Mouse (Mus musculus): ENCODE data around the gene Dchs1. TPM values are rescaled to one million over a fixed set of nuclear protein-coding genes. Genes with fewer than 3 reads are reported as not detected.
A peak's percentile ranks its signal among the peaks of the same experiment; 100 is the strongest.
"Not testable (repeated sequence)": the region's sequence is repeated elsewhere in the genome, so short reads cannot be mapped to it uniquely, and the experiment has no call there.

Gene Dchs1
- polyA plus RNA-seq, 1 experiment from 2014 or later, result 3.4 TPM

DNA sequence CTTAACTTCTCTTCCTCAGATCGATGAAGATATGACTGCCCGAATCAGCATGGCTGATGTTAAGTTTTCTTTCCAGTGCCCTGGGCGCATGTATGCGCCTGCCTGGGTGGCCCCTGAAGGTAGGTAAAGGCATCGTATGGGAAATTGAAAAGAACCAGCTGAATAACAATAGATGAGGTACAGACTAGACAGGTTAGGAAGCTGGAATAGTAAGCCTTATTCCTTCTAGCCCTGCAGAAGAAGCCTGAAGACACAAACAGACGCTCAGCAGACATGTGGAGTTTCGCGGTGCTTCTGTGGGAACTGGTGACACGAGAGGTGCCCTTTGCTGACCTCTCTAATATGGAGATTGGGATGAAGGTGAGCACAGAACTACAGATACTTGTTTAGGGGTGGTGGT lies 45.5 kb downstream of the Dchs1 start:
- no peak overlapping the region for H3K9ac ChIP-seq
- ATAC-seq (replicated peaks; ENCODE audit: insufficient number of reproducible peaks, insufficient read depth, low FRiP score, low read depth), result no peak
- peaks cover 31% of the 10 kb centered on the region for H3K4me1 ChIP-seq (replicated peaks)
- H3K9me3 ChIP-seq (replicated peaks), result no peaks in the 10 kb centered on the region
- no peak overlapping the region for H3K4me2 ChIP-seq
- peaks cover 31% of the 10 kb centered on the region for H3K36me3 ChIP-seq
- 88% methylated on average over 9 of the region's 9 CpGs for WGBS
- no peaks in the 10 kb centered on the region for H3K27me3 ChIP-seq
- H3K4me3 ChIP-seq, result no peak overlapping the region
- no peak overlapping the region for H3K27ac ChIP-seq

DNA sequence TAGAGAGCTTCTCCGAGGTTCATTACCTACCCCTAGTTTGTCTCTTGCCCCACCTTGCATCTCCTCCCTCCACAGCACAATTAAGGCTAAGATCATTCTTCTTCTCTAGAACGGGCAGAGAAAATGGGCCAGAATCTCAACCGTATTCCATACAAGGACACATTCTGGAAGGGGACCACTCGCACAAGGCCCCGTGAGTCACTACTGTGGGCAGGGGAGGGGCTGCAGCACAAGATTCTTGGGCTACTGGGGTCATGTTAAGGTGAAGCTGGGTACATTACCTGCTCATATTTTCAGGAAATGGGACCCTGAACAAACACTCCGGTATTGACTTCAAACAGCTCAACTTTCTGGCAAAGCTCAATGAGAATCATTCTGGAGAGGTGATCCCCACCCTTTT lies 46.6 kb downstream of the Dchs1 start:
- Histone ChIP-seq H3K4me2 (no peak overlapping the region), H3K4me3 (no peak overlapping the region), H3K27me3 (no peaks in the 10 kb centered on the region), H3K36me3 (peaks cover 29% of the 10 kb centered on the region), H3K9ac (no peak overlapping the region), H3K27ac (no peak overlapping the region), H3K4me1 (replicated peaks) (peaks cover 31% of the 10 kb centered on the region), H3K9me3 (replicated peaks) (no peaks in the 10 kb centered on the region)
- ATAC-seq (replicated peaks; ENCODE audit: insufficient number of reproducible peaks, insufficient read depth, low FRiP score, low read depth), result no peak
- 86% methylated on average over 6 of the region's 6 CpGs for WGBS

DNA sequence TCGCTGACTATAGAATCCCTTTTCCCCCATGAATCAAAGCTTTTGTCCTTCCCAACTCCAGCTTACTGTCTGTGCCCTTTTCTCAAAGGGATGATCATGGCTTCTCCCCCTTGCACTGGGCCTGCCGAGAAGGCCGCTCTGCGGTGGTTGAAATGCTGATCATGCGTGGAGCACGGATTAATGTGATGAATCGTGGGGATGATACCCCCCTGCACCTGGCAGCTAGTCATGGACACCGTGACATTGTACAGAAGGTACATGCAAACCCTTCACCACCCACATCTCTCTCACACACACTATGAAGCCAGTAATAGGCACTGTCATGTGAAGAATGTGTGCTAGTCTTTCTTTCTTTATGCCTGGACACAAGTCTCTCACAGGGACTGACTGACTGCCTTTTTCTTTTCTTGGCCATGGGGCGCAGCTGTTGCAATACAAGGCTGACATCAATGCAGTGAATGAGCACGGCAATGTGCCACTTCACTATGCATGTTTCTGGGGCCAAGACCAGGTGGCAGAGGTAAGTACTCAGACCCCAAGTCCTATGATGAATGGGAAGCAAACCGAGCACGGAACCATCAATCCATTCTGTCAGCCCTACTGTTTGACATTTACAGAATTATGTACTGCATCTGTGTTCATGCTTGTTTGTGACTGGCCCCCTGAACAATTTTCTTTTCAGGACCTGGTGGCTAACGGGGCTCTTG lies 47.2 kb downstream of the Dchs1 start:
- peaks cover 29% of the 10 kb centered on the region for H3K36me3 ChIP-seq
- peak overlapping the region; percentile 98 for H3K27ac ChIP-seq
- ATAC-seq (replicated peaks; ENCODE audit: insufficient number of reproducible peaks, insufficient read depth, low FRiP score, low read depth), result no peak
- H3K9me3 ChIP-seq (replicated peaks), result no peaks in the 10 kb centered on the region
- H3K9ac ChIP-seq, result no peak overlapping the region
- H3K4me2 ChIP-seq, result no peak overlapping the region
- H3K4me3 ChIP-seq, result no peak overlapping the region
- H3K27me3 ChIP-seq, result no peaks in the 10 kb centered on the region
- 86% methylated on average over 13 of the region's 13 CpGs for WGBS
- H3K4me1 ChIP-seq (replicated peaks), result peaks cover 35% of the 10 kb centered on the region

GRCm38 (mm10) chr7:105738948-105739347 lies 48.5 kb downstream of the Dchs1 start:
- Histone ChIP-seq H3K4me3 (peak overlapping the region; percentile 86), H3K27me3 (no peaks in the 10 kb centered on the region), H3K36me3 (peaks cover 31% of the 10 kb centered on the region)

GRCm38 (mm10) chr7:105738286-105738685 lies 49.2 kb downstream of the Dchs1 start:
- peak overlapping the region; percentile 98 for H3K27ac ChIP-seq
- H3K4me2 ChIP-seq, result peak overlapping the region; percentile 76
- peaks cover 37% of the 10 kb centered on the region for H3K36me3 ChIP-seq
- H3K27me3 ChIP-seq, result no peaks in the 10 kb centered on the region
- H3K4me3 ChIP-seq, result peak overlapping the region; percentile 86
- peak overlapping the region; percentile 94 for H3K9ac ChIP-seq
- H3K4me1 ChIP-seq (replicated peaks), result peaks cover 40% of the 10 kb centered on the region
- H3K9me3 ChIP-seq (replicated peaks), result no peaks in the 10 kb centered on the region
- 27% methylated on average over 2 of the region's 2 CpGs for WGBS
- ATAC-seq (replicated peaks; ENCODE audit: insufficient number of reproducible peaks, insufficient read depth, low FRiP score, low read depth), result no peak

More at GRCm38 (mm10) chr7:105738948-105739347, 48.5 kb downstream of the Dchs1 start:
- peak overlapping the region; percentile 76 for H3K4me2 ChIP-seq
- WGBS, result 7% methylated on average over 3 of the region's 3 CpGs
- no peaks in the 10 kb centered on the region for H3K9me3 ChIP-seq (replicated peaks)
- peaks cover 42% of the 10 kb centered on the region for H3K4me1 ChIP-seq (replicated peaks)
- ATAC-seq (replicated peaks; ENCODE audit: insufficient number of reproducible peaks, insufficient read depth, low FRiP score, low read depth), result peak; percentile 78
- H3K27ac ChIP-seq, result peak overlapping the region; percentile 98
- H3K9ac ChIP-seq, result peak overlapping the region; percentile 94

DNA sequence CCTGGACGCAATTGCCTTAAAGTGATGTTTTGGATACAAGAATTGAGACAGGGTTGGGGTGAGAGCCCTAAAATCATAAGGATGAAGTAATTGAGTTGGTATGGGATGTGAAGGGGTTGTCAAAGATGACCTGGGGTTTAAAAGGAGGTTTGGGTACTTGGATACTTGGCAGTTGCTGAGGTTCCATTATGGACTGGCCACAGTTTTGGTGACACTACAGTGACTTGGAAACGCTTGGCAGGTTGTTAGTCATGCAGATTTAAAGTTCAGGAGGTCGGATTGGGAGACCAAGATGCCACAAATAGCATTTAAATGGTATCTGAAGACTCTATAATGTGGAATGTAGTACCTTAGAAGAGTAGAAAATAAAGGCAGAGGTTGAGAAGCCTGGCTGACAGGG lies 49.8 kb downstream of the Dchs1 start:
- no peak for ATAC-seq (replicated peaks; ENCODE audit: insufficient number of reproducible peaks, insufficient read depth, low FRiP score, low read depth)
- Histone ChIP-seq H3K27me3 (no peaks in the 10 kb centered on the region), H3K36me3 (peaks cover 43% of the 10 kb centered on the region), H3K9ac (peak overlapping the region; percentile 94), H3K27ac (peak overlapping the region; percentile 98), H3K4me2 (peak overlapping the region; percentile 76), H3K4me1 (replicated peaks) (peaks cover 35% of the 10 kb centered on the region), H3K9me3 (replicated peaks) (no peaks in the 10 kb centered on the region), H3K4me3 (peak overlapping the region; percentile 86)
- 9% methylated on average over 3 of the region's 3 CpGs for WGBS

- Histone ChIP-seq H3K4me1 (replicated peaks) (peaks cover 35% of the 10 kb centered on the region), H3K27me3 (no peaks in the 10 kb centered on the region), H3K4me3 (peak within 1 kb of the TSS; percentile 86), H3K9ac (peak within 1 kb of the TSS; percentile 94), H3K9me3 (replicated peaks) (no peaks in the 10 kb centered on the region), H3K4me2 (peak within 1 kb of the TSS; percentile 76), H3K36me3 (peaks cover 44% of the 10 kb centered on the region), H3K27ac (peak within 1 kb of the TSS; percentile 98)
- under 1% methylated on average over 30 of the region's 30 CpGs for WGBS
- no peak for ATAC-seq (replicated peaks; ENCODE audit: insufficient number of reproducible peaks, insufficient read depth, low FRiP score, low read depth)
These were observed 50.4 kb downstream of the Dchs1 start, which contains the start of gene Rrp8 for GRCm38 (mm10) chr7:105736911-105737521. Gene Rrp8 (minus strand): TSS chr7:105737385.

GRCm38 (mm10) chr7:105736264-105736901 lies 51.1 kb downstream of the Dchs1 start, which contains the start of gene Ilk:
Gene Ilk (plus strand): TSS chr7:105736592.
- H3K27ac ChIP-seq, result peak within 1 kb of the TSS; percentile 98
- H3K4me3 ChIP-seq, result peak within 1 kb of the TSS; percentile 86
- 1% methylated on average over 55 of the region's 62 CpGs for WGBS
- ATAC-seq (replicated peaks; ENCODE audit: insufficient number of reproducible peaks, insufficient read depth, low FRiP score, low read depth), result peak; percentile 97
- peak within 1 kb of the TSS; percentile 94 for H3K9ac ChIP-seq
- H3K4me1 ChIP-seq (replicated peaks), result peaks cover 35% of the 10 kb centered on the region
- H3K27me3 ChIP-seq, result no peaks in the 10 kb centered on the region
- H3K9me3 ChIP-seq (replicated peaks), result no peaks in the 10 kb centered on the region
- H3K36me3 ChIP-seq, result peaks cover 44% of the 10 kb centered on the region
- H3K4me2 ChIP-seq, result peak within 1 kb of the TSS; percentile 76

GRCm38 (mm10) chr7:105735464-105735863 lies 52.0 kb downstream of the Dchs1 start:
- H3K4me1 ChIP-seq (replicated peaks), result peaks cover 35% of the 10 kb centered on the region
- H3K36me3 ChIP-seq, result peaks cover 44% of the 10 kb centered on the region
- H3K27ac ChIP-seq, result peak overlapping the region; percentile 98
- peak overlapping the region; percentile 86 for H3K4me3 ChIP-seq
- H3K9me3 ChIP-seq (replicated peaks); H3K27me3 ChIP-seq; ATAC-seq (replicated peaks; ENCODE audit: insufficient number of reproducible peaks, insufficient read depth, low FRiP score, low read depth): not testable (repeated sequence)
- H3K9ac ChIP-seq, result peak overlapping the region; percentile 94
- WGBS, result 32% methylated on average over 4 of the region's 4 CpGs
- peak overlapping the region; percentile 76 for H3K4me2 ChIP-seq

DNA sequence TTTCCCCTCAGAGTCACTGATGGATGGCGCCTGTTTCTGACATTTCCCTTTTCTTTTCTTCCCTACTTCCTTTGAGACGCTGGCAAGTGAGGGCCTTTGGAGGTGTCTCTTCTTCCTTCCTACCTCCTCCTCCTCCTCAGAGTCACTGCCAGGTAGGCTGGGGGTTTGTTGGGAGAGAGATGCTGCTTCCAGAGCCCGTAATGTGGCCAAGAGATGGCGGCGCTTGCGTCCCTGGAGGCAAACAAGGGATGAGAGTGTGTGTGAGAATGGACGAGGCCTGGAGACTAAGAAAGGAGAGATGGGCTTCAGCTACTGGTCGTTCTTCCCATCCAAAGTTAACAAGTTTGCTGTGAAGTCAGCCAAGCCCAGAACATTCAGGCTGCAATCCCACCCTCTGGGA lies 52.6 kb downstream of the Dchs1 start:
- no peak overlapping the region for H3K27ac ChIP-seq
- H3K9me3 ChIP-seq (replicated peaks), result no peaks in the 10 kb centered on the region
- 86% methylated on average over 8 of the region's 8 CpGs for WGBS
- no peaks in the 10 kb centered on the region for H3K27me3 ChIP-seq
- H3K36me3 ChIP-seq, result peaks cover 40% of the 10 kb centered on the region
- no peak overlapping the region for H3K4me3 ChIP-seq
- no peak for ATAC-seq (replicated peaks; ENCODE audit: insufficient number of reproducible peaks, insufficient read depth, low FRiP score, low read depth)
- no peak overlapping the region for H3K9ac ChIP-seq
- peaks cover 31% of the 10 kb centered on the region for H3K4me1 ChIP-seq (replicated peaks)
- peak overlapping the region; percentile 76; the same call in 1 of the 2 replicates for H3K4me2 ChIP-seq

- Histone ChIP-seq H3K36me3 (peaks cover 46% of the 10 kb centered on the region), H3K9ac (no peak overlapping the region)
- no peak for ATAC-seq (replicated peaks; ENCODE audit: insufficient number of reproducible peaks, insufficient read depth, low FRiP score, low read depth)
These were observed 53.6 kb downstream of the Dchs1 start for GRCm38 (mm10) chr7:105733836-105734235.

More at GRCm38 (mm10) chr7:105733836-105734235, 53.6 kb downstream of the Dchs1 start:
- Histone ChIP-seq H3K27me3 (no peaks in the 10 kb centered on the region), H3K4me2 (no peak overlapping the region), H3K4me3 (no peak overlapping the region), H3K9me3 (replicated peaks) (no peaks in the 10 kb centered on the region), H3K27ac (no peak overlapping the region), H3K4me1 (replicated peaks) (peaks cover 23% of the 10 kb centered on the region)
- WGBS, result 94% methylated on average over 11 of the region's 11 CpGs

Measured in heart, embryonic 15.5 days (tissue).